Mouse (Mus musculus) neural tube, embryonic 10.5 days (tissue): ENCODE data around the gene Ftl1.

Source experiments
- DNase-seq: peaks from one replicate; pipeline ENCODE4 v3.0.0-alpha.2; 2017; ENCODE audit warnings: low spot score; ENCODE audit errors: extremely low spot score

Ftl1 gene

GRCm38 (mm10) chr7:45413864-45414739, 45.6 kb downstream of the Ftl1 start:
- no peak for DNase-seq

- DNase-seq: peak; percentile 55
These were observed 46.4 kb downstream of the Ftl1 start, which contains the start of gene Ntf5 for GRCm38 (mm10) chr7:45413113-45413863. Gene Ntf5 (plus strand): TSS chr7:45413695.

GRCm38 (mm10) chr7:45412421-45412820, 47.3 kb downstream of the Ftl1 start:
- DNase-seq: no peak

GRCm38 (mm10) chr7:45409497-45410163, 50.1 kb downstream of the Ftl1 start:
- DNase-seq: no peak

- no peak for DNase-seq
These were observed 50.7 kb downstream of the Ftl1 start for GRCm38 (mm10) chr7:45408949-45409348.

GRCm38 (mm10) chr7:45408351-45408750, 51.3 kb downstream of the Ftl1 start:
- DNase-seq: no peak
